In genomic region chr6:120665816-120666760, GRCm38 (mm10) we compare ENCODE assay signal across 8 mouse cellular contexts. TPM values are rescaled to one million over a fixed set of nuclear protein-coding genes. Genes with fewer than 3 reads are reported as not detected.
A peak's percentile ranks its signal among the peaks of the same experiment; 100 is the strongest.
DNase-seq lines count a peak whose midpoint lies in the region; ATAC-seq and TF ChIP-seq lines count a peak whose summit lies in the region.

Cecr2 (plus strand) TSS chr6:120666369.

- peak; percentile 17 to 30 for DNase-seq in CD8-positive naive resting alpha-beta T cell, adult 2 months (ENCODE audit: low read depth in 2 of 2, low spot score in 2 of 2)
- peak; percentile 56 for DNase-seq in c-Kit-positive CD71-negative TER-119-negative erythroid progenitor cells, embryonic 14.5 days (ENCODE audit: low read depth)
- peak; percentile 88 for DNase-seq in forebrain, embryonic 10.5 days (ENCODE audit: extremely low spot score, low spot score)
- peak; percentile 74 to 90 for DNase-seq in kidney, postnatal 36 days

- WGBS in forebrain, embryonic 10.5 days = 1% methylated on average over 122 of the region's 127 CpGs
- under 1% methylated on average over 97 of the region's 127 CpGs for WGBS in heart, embryonic 15.5 days
- WGBS in liver, embryonic 15.5 days (ENCODE audit: insufficient replicate concordance) = 2% methylated on average over 121 of the region's 127 CpGs
- under 1% methylated on average over 105 of the region's 127 CpGs for WGBS in neural tube, embryonic 14.5 days

- H3K9ac ChIP-seq in heart, embryonic 15.5 days = peak within 1 kb of the TSS; percentile 69
- H3K9ac ChIP-seq in liver, embryonic 15.5 days = peak within 1 kb of the TSS; percentile 98
- H3K9ac ChIP-seq in neural tube, embryonic 14.5 days (replicated peaks; ENCODE audit: low read depth, low read length) = peak within 1 kb of the TSS; percentile 84

- peak; percentile 38; the same call in 1 of the 2 replicates for TF ChIP-seq POLR2A in testis, adult 2 months (IDR thresholded peaks at IDR 0.05; ENCODE audit: control insufficient read depth, low read depth, low read length)

- peaks cover 12% of the 10 kb centered on the region for H3K27me3 ChIP-seq in forebrain, embryonic 10.5 days (ENCODE audit: poor library complexity, severe bottlenecking)
- H3K27me3 ChIP-seq in heart, embryonic 15.5 days = peaks cover 4% of the 10 kb centered on the region; the same call in 1 of the 2 replicates
- no peaks in the 10 kb centered on the region for H3K27me3 ChIP-seq in liver, embryonic 15.5 days
- no peaks in the 10 kb centered on the region for H3K27me3 ChIP-seq in neural tube, embryonic 14.5 days (ENCODE audit: control insufficient read depth, insufficient read depth, low read length)
- H3K27me3 ChIP-seq in testis, adult 2 months (ENCODE audit: control insufficient read depth, insufficient read depth, low read length) = no peaks in the 10 kb centered on the region

- peaks cover 36% of the 10 kb centered on the region for H3K4me1 ChIP-seq in forebrain, embryonic 10.5 days
- H3K4me1 ChIP-seq in heart, embryonic 15.5 days (replicated peaks) = peaks cover 9% of the 10 kb centered on the region; the same call in 1 of the 2 replicates
- H3K4me1 ChIP-seq in liver, embryonic 15.5 days (replicated peaks) = peaks cover 42% of the 10 kb centered on the region
- 0 out of 2 replicates have a peak, but pooled peaks cover 3% of the 10 kb centered on the region for H3K4me1 ChIP-seq in neural tube, embryonic 14.5 days (ENCODE audit: control insufficient read depth, insufficient read depth, low read length)
- H3K4me1 ChIP-seq in testis, adult 2 months (ENCODE audit: control insufficient read depth, insufficient read depth, low read length) = peaks cover 2% of the 10 kb centered on the region; the same call in 1 of the 2 replicates

- ATAC-seq in heart, embryonic 15.5 days (replicated peaks; ENCODE audit: insufficient number of reproducible peaks, insufficient read depth, low FRiP score, low read depth) = peak; percentile 84
- ATAC-seq in liver, embryonic 15.5 days (ENCODE audit: insufficient read depth) = peak; percentile 77
- ATAC-seq in neural tube, embryonic 14.5 days (ENCODE audit: low read depth) = peak; percentile 89

- TF ChIP-seq CTCF in testis, adult 2 months (IDR thresholded peaks at IDR 0.05; ENCODE audit: control insufficient read depth, insufficient read depth, insufficient replicate concordance, low read depth, low read length) = no peak

- no peaks in the 10 kb centered on the region for H3K9me3 ChIP-seq in forebrain, embryonic 10.5 days
- no peaks in the 10 kb centered on the region for H3K9me3 ChIP-seq in heart, embryonic 15.5 days (replicated peaks)
- no peaks in the 10 kb centered on the region for H3K9me3 ChIP-seq in liver, embryonic 15.5 days (replicated peaks)
- H3K9me3 ChIP-seq in neural tube, embryonic 14.5 days (ENCODE audit: control insufficient read depth, low read length) = no peaks in the 10 kb centered on the region

- peak within 1 kb of the TSS; percentile 94 for H3K4me3 ChIP-seq in forebrain, embryonic 10.5 days
- H3K4me3 ChIP-seq in heart, embryonic 15.5 days = peak within 1 kb of the TSS; percentile 74
- peak within 1 kb of the TSS; percentile 96 for H3K4me3 ChIP-seq in liver, embryonic 15.5 days (replicated peaks)
- peak within 1 kb of the TSS; percentile 89 for H3K4me3 ChIP-seq in neural tube, embryonic 14.5 days (ENCODE audit: low read depth, low read length)
- H3K4me3 ChIP-seq in testis, adult 2 months (ENCODE audit: control insufficient read depth, low read depth, low read length) = peak within 1 kb of the TSS; percentile 99

- no peaks in the 10 kb centered on the region for H3K36me3 ChIP-seq in forebrain, embryonic 10.5 days (replicated peaks)
- no peaks in the 10 kb centered on the region for H3K36me3 ChIP-seq in heart, embryonic 15.5 days
- no peaks in the 10 kb centered on the region for H3K36me3 ChIP-seq in liver, embryonic 15.5 days (replicated peaks)
- no peaks in the 10 kb centered on the region for H3K36me3 ChIP-seq in neural tube, embryonic 14.5 days (ENCODE audit: control insufficient read depth, insufficient read depth, low read length)
- no peaks in the 10 kb centered on the region for H3K36me3 ChIP-seq in testis, adult 2 months (ENCODE audit: control insufficient read depth, insufficient read depth, low read length)

- peak within 1 kb of the TSS; percentile 90 for H3K4me2 ChIP-seq in heart, embryonic 15.5 days
- peak within 1 kb of the TSS; percentile 99 for H3K4me2 ChIP-seq in liver, embryonic 15.5 days
- H3K4me2 ChIP-seq in neural tube, embryonic 14.5 days (ENCODE audit: low read depth, low read length) = peak within 1 kb of the TSS; percentile 92

- H3K27ac ChIP-seq in forebrain, embryonic 10.5 days = peak within 1 kb of the TSS; percentile 100
- peak within 1 kb of the TSS; percentile 88 for H3K27ac ChIP-seq in heart, embryonic 15.5 days
- peak within 1 kb of the TSS; percentile 96 for H3K27ac ChIP-seq in liver, embryonic 15.5 days (replicated peaks)
- H3K27ac ChIP-seq in neural tube, embryonic 14.5 days (ENCODE audit: low read depth, low read length) = peak within 1 kb of the TSS; percentile 95
- peak within 1 kb of the TSS; percentile 94 for H3K27ac ChIP-seq in testis, adult 2 months (ENCODE audit: control insufficient read depth, insufficient read depth, low read depth, low read length)

RNA-seq across cellular contexts. Expression of gene Cecr2, which starts in this region (rescaled TPM):
- polyA plus RNA-seq in forebrain, embryonic 10.5 days (2016; fragmentation: Nextera tagmentation; extraction: Ambion mirVana) = 13.0 and 14.5 TPM in 2 replicates
- 1.1 and 1.2 TPM in 2 replicates for polyA plus RNA-seq in heart, embryonic 15.5 days (2015; fragmentation: Nextera tagmentation; extraction: Ambion mirVana)
- polyA plus RNA-seq in liver, embryonic 15.5 days (2015; fragmentation: Nextera tagmentation; extraction: Ambion mirVana) = 6.6 TPM in 2 replicates
- 3.1 and 4.4 TPM in 2 replicates for polyA plus RNA-seq in neural tube, embryonic 14.5 days (2014; fragmentation: Nextera tagmentation; extraction: Ambion mirVana)
- 16.7 and 16.8 TPM in 2 replicates for polyA plus RNA-seq in testis, adult 2 months (2012; rRNA removed)

Comparison
In these comparisons a context has a peak if more than half of its experiments do, and no peak if none do; other contexts are left out.
1. Peak in every context shown above with its lines: DNase-seq, ATAC-seq, H3K4me3 ChIP-seq and H3K27ac ChIP-seq.
2. DNase-seq: peak in every context shown above with its lines; median percentile 88 in forebrain, embryonic 10.5 days; 82 in kidney, postnatal 36 days; 56 in c-Kit-positive CD71-negative TER-119-negative erythroid progenitor cells, embryonic 14.5 days; 24 in CD8-positive naive resting alpha-beta T cell, adult 2 months.